Mouse (Mus musculus) heart, embryonic 10.5 days (tissue): ENCODE results near the gene Inca1. TPM values are rescaled to one million over a fixed set of nuclear protein-coding genes. Genes with fewer than 3 reads are reported as not detected.

Experiments
- DNase-seq: peaks from one replicate; pipeline ENCODE4 v3.0.0-alpha.2; 2017; ENCODE audit warnings: low spot score
- H3K27ac ChIP-seq: fragments of 300-500 bp; sonication (generic); 2 replicates; pipeline ENCODE4 v1.5.1; 2016; ENCODE audit warnings: mild to moderate bottlenecking
- H3K27me3 ChIP-seq: fragments of 300-500 bp; sonication (generic); 2 replicates; pipeline ENCODE4 v1.6.1; 2016; ENCODE audit warnings: mild to moderate bottlenecking; ENCODE audit not compliant: poor library complexity, insufficient read depth, severe bottlenecking
- H3K36me3 ChIP-seq: fragments of 300-500 bp; sonication (generic); 2 replicates; pipeline ENCODE4 v1.6.1; 2016; ENCODE audit warnings: mild to moderate bottlenecking, moderate library complexity
- H3K4me1 ChIP-seq: fragments of 300-500 bp; sonication (generic); 2 replicates; pipeline ENCODE4 v1.6.1; 2016; ENCODE audit warnings: mild to moderate bottlenecking
- H3K4me3 ChIP-seq: fragments of 300-500 bp; sonication (generic); 2 replicates; pipeline ENCODE4 v1.5.1; 2016; ENCODE audit warnings: mild to moderate bottlenecking, moderate library complexity
- H3K9me3 ChIP-seq: fragments of 300-500 bp; sonication (generic); 2 replicates; pipeline ENCODE4 v1.6.1; 2016; ENCODE audit warnings: mild to moderate bottlenecking, moderate library complexity
- WGBS: fragments of 180-500 bp; shearing (Covaris S2); methylation state at CpG from one replicate; pipeline ENCODE4 v1.1.7; 2016; 5-methylcytosine and 5-hydroxymethylcytosine counted together
- polyA plus RNA-seq: library from polyadenylated mRNA; unstranded; fragments of >200 nt; fragmentation: Nextera tagmentation; extraction: Ambion mirVana; gene quantifications from 2 replicates; pipeline ENCODE4 v1.2.1, GENCODE M21; 2016

The Inca1 gene
- polyA plus RNA-seq, 1 experiment from 2014 or later = 1.6 TPM

DNA sequence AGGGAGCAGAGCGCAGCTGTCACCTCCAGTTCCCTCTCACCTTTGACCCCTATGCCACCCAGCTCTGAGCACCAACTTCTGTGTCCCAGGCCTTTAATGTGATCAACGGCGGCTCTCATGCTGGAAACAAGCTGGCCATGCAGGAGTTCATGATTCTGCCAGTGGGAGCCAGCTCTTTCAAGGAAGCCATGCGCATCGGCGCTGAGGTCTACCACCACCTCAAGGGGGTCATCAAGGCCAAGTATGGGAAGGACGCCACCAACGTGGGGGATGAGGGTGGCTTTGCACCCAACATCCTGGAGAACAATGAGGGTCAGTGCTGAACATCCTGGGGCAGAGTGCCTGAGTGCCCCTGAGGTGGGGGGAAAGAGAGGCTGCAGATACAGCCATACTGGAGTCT is 39.4 kb downstream of the Inca1 start:
- Histone ChIP-seq H3K36me3 (peaks cover 72% of the 10 kb centered on the region), H3K9me3 (no peaks in the 10 kb centered on the region), H3K4me3 (0 out of 2 replicates have a peak overlapping the region, but pooled peaks have one; percentile 16), H3K4me1 (peaks cover 54% of the 10 kb centered on the region), H3K27me3 (no peaks in the 10 kb centered on the region), H3K27ac (no peak overlapping the region)
- no peak for DNase-seq
- WGBS = 92% methylated on average over 8 of the region's 8 CpGs

GRCm38 (mm10) chr11:70658942-70659341 is 41.0 kb downstream of the Inca1 start:
- Histone ChIP-seq H3K36me3 (peaks cover 56% of the 10 kb centered on the region), H3K27ac (peak overlapping the region; percentile 97; the same call in 1 of the 2 replicates), H3K4me3 (0 out of 2 replicates have a peak overlapping the region, but pooled peaks have one; percentile 22), H3K9me3 (no peaks in the 10 kb centered on the region), H3K4me1 (peaks cover 51% of the 10 kb centered on the region), H3K27me3 (no peaks in the 10 kb centered on the region)
- DNase-seq = no peak
- 66% methylated on average over 8 of the region's 8 CpGs for whole genome bisulfite sequencing

DNA sequence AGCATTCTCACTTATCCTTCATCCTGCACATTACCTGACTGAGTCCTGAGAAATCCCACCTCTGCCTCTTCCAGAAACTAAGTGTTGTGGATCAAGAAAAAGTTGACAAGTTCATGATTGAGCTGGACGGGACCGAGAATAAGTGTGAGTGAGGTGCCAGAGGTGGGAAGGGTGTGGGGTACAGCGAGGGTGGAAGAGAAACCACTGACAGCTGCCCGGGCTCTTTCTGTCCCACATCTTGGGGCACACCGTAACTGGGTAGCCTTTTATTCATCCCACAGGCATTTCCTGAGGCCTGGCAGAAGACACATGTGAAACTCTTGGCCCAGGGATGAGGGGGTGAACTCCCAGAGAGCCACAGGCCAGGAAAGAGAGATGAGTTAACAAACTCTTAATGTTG is 41.4 kb downstream of the Inca1 start:
- Histone ChIP-seq H3K27ac (peak overlapping the region; percentile 97), H3K9me3 (no peaks in the 10 kb centered on the region), H3K27me3 (no peaks in the 10 kb centered on the region), H3K36me3 (peaks cover 52% of the 10 kb centered on the region), H3K4me1 (peaks cover 49% of the 10 kb centered on the region), H3K4me3 (peak overlapping the region; percentile 100)
- no peak for DNase-seq
- 66% methylated on average over 5 of the region's 5 CpGs for WGBS

DNA sequence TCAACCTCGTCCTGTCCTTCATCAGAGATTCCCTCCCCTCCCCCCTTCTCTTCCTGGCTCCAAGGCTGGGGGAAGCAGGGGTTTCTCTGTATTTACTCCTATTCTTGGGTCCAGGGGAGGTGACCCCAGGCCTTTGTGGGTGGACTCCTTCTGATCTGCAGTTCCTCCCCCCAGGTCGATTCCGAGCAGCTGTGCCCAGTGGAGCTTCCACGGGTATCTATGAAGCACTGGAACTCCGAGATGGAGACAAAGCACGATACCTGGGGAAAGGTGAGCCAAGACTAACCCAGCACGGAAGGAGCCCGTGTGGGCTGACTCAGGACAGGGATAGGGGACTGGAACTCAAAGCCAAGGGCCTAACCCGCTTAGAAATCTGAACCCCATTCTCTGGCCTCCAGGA is 42.0 kb downstream of the Inca1 start:
- peak overlapping the region; percentile 97 for H3K27ac ChIP-seq
- no peak for DNase-seq
- peaks cover 52% of the 10 kb centered on the region for H3K4me1 ChIP-seq
- no peaks in the 10 kb centered on the region for H3K27me3 ChIP-seq
- no peaks in the 10 kb centered on the region for H3K9me3 ChIP-seq
- peaks cover 48% of the 10 kb centered on the region for H3K36me3 ChIP-seq
- WGBS = 51% methylated on average over 9 of the region's 9 CpGs
- H3K4me3 ChIP-seq = peak overlapping the region; percentile 100

- no peaks in the 10 kb centered on the region for H3K9me3 ChIP-seq
- H3K4me1 ChIP-seq = peaks cover 56% of the 10 kb centered on the region
- DNase-seq = no peak
- H3K27ac ChIP-seq = peak overlapping the region; percentile 97
- 36% methylated on average over 6 of the region's 6 CpGs for WGBS
- peaks cover 48% of the 10 kb centered on the region for H3K36me3 ChIP-seq
- H3K27me3 ChIP-seq = no peaks in the 10 kb centered on the region
- peak overlapping the region; percentile 100 for H3K4me3 ChIP-seq
These were observed 42.4 kb downstream of the Inca1 start for GRCm38 (mm10) chr11:70657573-70657972.

DNA sequence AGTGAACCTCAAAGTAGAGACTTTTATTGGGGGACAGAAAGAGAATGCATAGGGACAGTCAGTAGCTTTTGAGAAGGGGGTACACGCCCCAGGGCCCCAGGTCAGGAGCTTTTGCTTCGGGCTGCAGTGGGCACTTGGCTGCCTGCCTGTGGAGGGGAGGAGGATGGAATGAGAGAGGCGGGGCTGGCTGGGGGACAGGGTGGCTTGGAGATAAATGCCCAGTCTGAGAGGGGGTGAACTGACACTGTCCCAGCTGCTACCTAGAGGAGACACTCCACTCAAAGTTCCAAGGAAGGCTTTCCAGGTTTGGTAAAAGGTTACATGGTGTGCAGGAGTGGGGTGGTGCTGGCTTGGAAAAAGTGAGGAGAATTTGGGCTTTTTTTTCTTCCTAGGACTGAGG is 43.0 kb downstream of the Inca1 start, which contains the start of gene Eno3:
Eno3 (plus strand) TSS at position 239 of the 400 bp plus-strand sequence.
- peak within 1 kb of the TSS; percentile 100 for H3K4me3 ChIP-seq
- H3K27ac ChIP-seq = peak within 1 kb of the TSS; percentile 97
- no peak for DNase-seq
- no peaks in the 10 kb centered on the region for H3K27me3 ChIP-seq
- H3K9me3 ChIP-seq = no peaks in the 10 kb centered on the region
- H3K4me1 ChIP-seq = peaks cover 61% of the 10 kb centered on the region
- H3K36me3 ChIP-seq = peaks cover 48% of the 10 kb centered on the region
- WGBS = 6% methylated on average over 3 of the region's 3 CpGs

GRCm38 (mm10) chr11:70656456-70656927 is 43.5 kb downstream of the Inca1 start:
- DNase-seq = no peak
- WGBS = 2% methylated on average over 16 of the region's 16 CpGs
- Histone ChIP-seq H3K27me3 (no peaks in the 10 kb centered on the region), H3K9me3 (no peaks in the 10 kb centered on the region), H3K36me3 (peaks cover 48% of the 10 kb centered on the region), H3K4me1 (peaks cover 63% of the 10 kb centered on the region), H3K4me3 (peak overlapping the region; percentile 100), H3K27ac (peak overlapping the region; percentile 97)

DNA sequence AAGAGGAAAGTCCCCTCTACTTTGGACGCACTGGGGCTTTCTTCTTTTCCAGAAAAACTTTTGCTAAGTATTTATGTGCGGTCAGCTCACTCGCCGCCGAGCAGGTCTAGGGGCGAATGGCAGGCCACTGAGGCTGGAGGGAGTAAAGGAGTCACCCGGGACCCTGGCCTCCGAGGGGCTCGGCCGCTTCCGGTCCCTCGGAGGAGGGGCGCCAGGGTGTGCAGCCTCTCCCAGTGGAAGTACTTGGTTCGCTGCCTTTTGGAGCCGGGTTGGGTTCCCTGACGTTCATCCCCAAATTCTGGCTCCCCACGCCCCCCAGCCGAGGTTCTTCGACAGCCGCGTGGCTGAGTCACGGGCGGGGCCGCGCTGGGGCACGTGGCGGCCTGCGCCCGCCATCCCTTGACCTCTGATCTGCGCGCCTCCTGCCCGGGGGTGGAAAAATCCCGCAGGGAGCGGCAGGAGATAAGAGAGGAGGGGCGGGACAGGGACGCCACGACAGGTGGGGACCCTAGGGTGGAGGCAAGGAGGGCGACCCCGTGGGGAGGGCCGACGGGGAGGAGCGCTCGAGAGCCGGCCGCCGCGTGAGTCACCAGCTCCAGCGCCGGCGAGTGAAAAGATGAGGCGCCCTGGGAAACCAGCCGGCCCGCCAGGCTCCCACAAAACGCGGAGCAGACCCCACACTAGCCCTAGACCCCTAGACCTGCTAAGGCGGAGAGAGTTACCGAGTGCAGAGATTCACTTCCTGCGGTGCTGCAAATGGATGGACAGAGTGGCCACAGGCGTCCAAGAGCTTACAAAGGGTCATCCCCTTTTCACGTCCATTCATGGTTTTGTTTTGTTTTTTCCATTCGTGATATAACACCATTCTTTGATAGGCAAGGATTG is 44.1 kb downstream of the Inca1 start:
- H3K4me3 ChIP-seq = peak overlapping the region; percentile 100
- no peaks in the 10 kb centered on the region for H3K9me3 ChIP-seq
- peaks cover 48% of the 10 kb centered on the region for H3K36me3 ChIP-seq
- peak overlapping the region; percentile 97 for H3K27ac ChIP-seq
- DNase-seq = peak; percentile 89
- H3K27me3 ChIP-seq = no peaks in the 10 kb centered on the region
- H3K4me1 ChIP-seq = peaks cover 60% of the 10 kb centered on the region
- WGBS = under 1% methylated on average over 61 of the region's 61 CpGs

DNA sequence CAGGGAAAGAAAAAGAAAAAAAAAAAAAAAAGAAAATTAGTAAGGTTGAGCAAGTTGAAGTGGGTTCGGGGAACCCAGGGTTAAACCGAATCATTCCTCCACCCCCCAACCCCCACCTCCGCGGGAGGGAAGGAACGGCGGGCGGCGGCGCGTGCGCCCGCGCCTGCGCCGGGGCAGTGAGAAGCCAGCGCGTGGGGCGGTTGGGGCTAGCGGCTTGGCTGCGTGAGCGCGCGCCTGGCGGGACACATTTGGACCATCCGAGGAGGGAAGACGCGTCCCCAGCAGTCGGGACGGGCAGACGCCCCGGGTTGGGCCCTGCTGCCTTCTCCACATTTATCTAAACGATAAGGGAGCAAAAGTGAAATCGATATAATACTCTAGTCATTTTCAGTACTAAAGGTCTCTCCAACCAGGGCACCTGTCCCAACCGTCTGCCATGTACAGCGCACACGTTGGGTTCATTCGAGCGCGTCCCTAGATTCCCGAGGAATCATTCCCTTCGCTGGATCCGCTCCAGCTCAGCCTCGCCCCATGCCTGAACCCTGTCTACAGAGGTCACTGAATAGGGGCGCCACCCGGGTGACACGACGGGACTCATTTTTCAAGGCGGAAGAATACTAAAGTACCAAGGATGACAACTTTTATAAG is 44.9 kb downstream of the Inca1 start:
- Histone ChIP-seq H3K27me3 (no peaks in the 10 kb centered on the region), H3K27ac (peak overlapping the region; percentile 97), H3K4me3 (peak overlapping the region; percentile 100), H3K9me3 (no peaks in the 10 kb centered on the region), H3K36me3 (peaks cover 48% of the 10 kb centered on the region), H3K4me1 (peaks cover 64% of the 10 kb centered on the region)
- DNase-seq = peak; percentile 91
- WGBS = under 1% methylated on average over 48 of the region's 48 CpGs

GRCm38 (mm10) chr11:70654198-70654922 is 45.6 kb downstream of the Inca1 start, which contains the start of gene Pfn1:
Pfn1 (minus strand) TSS chr11:70654644.
- H3K27ac ChIP-seq = peak within 1 kb of the TSS; percentile 97
- peak; percentile 92 for DNase-seq
- peaks cover 49% of the 10 kb centered on the region for H3K36me3 ChIP-seq
- no peaks in the 10 kb centered on the region for H3K9me3 ChIP-seq
- under 1% methylated on average over 60 of the region's 61 CpGs for WGBS
- peak within 1 kb of the TSS; percentile 100 for H3K4me3 ChIP-seq
- H3K27me3 ChIP-seq = no peaks in the 10 kb centered on the region
- peaks cover 62% of the 10 kb centered on the region for H3K4me1 ChIP-seq

- peaks cover 49% of the 10 kb centered on the region for H3K36me3 ChIP-seq
- under 1% methylated on average over 60 of the region's 63 CpGs for WGBS
- no peaks in the 10 kb centered on the region for H3K9me3 ChIP-seq
- peak; percentile 90 for DNase-seq
- H3K4me1 ChIP-seq = peaks cover 63% of the 10 kb centered on the region
- no peaks in the 10 kb centered on the region for H3K27me3 ChIP-seq
- peak overlapping the region; percentile 100 for H3K4me3 ChIP-seq
- H3K27ac ChIP-seq = peak overlapping the region; percentile 97
These were observed 46.4 kb downstream of the Inca1 start for GRCm38 (mm10) chr11:70653345-70654197.
